Mouse (Mus musculus) hematopoietic stem cell, adult 5-6 weeks (primary cell): ENCODE results near the gene Mtmr12. TPM values are rescaled to one million over a fixed set of nuclear protein-coding genes. Genes with fewer than 3 reads are reported as not detected.
A peak's percentile ranks its signal among the peaks of the same experiment; 100 is the strongest.

Experiments used
- ATAC-seq, 2 experiments: fragments of 125-278 bp in 1 of 2; replicated peaks in 1 of 2; 2 replicates each; pipeline ENCODE4 v1.8.0; 2016 to 2017; ENCODE audit warnings: inconsistent platforms in 2 of 2, mild to moderate bottlenecking in 2 of 2, moderate number of reproducible peaks in 2 of 2, low read depth in 1 of 2, moderate TSS enrichment in 1 of 2; ENCODE audit not compliant: low FRiP score in 2 of 2, poor library complexity in 2 of 2, severe bottlenecking in 2 of 2, insufficient read depth in 1 of 2, low TSS enrichment in 1 of 2
- total RNA-seq: library from RNA; stranded (forward); fragments of 172-1452, 232-1000 nt; gene quantifications from 2 replicates; pipeline ENCODE4 v1.2.3, GENCODE M21; 2017

The Mtmr12 gene
- total RNA-seq, 1 experiment from 2014 or later: 22.9 TPM

GRCm38 (mm10) chr15:12225062-12225461, 20.2 kb downstream of the Mtmr12 start:
- ATAC-seq: peak in 1 of 2 experiments; percentile 38; a peak in 2 of 4 replicates

GRCm38 (mm10) chr15:12226908-12227307, 22.1 kb downstream of the Mtmr12 start:
- ATAC-seq: no peak

- no peak for ATAC-seq
Measured at GRCm38 (mm10) chr15:12227355-12227754, 22.5 kb downstream of the Mtmr12 start.

GRCm38 (mm10) chr15:12229603-12230242, 24.9 kb downstream of the Mtmr12 start:
- no peak for ATAC-seq

GRCm38 (mm10) chr15:12230243-12230935, 25.6 kb downstream of the Mtmr12 start:
- ATAC-seq: peak in 1 of 2 experiments; percentile 48; a peak in 1 of 4 replicates

GRCm38 (mm10) chr15:12231462-12231861, 26.6 kb downstream of the Mtmr12 start:
- no peak for ATAC-seq

- ATAC-seq: no peak
Measured at GRCm38 (mm10) chr15:12232429-12232828, 27.6 kb downstream of the Mtmr12 start.

GRCm38 (mm10) chr15:12233021-12233420, 28.2 kb downstream of the Mtmr12 start:
- ATAC-seq: no peak

- no peak for ATAC-seq
Measured at GRCm38 (mm10) chr15:12235559-12235958, 30.7 kb downstream of the Mtmr12 start.

- no peak for ATAC-seq
Measured at GRCm38 (mm10) chr15:12235983-12236382, 31.2 kb downstream of the Mtmr12 start.

- no peak; a peak in 1 of 4 replicates for ATAC-seq
Measured at GRCm38 (mm10) chr15:12236961-12237360, 32.1 kb downstream of the Mtmr12 start.

GRCm38 (mm10) chr15:12237539-12237938, 32.7 kb downstream of the Mtmr12 start:
- no peak for ATAC-seq

GRCm38 (mm10) chr15:12238337-12238736, 33.5 kb downstream of the Mtmr12 start:
- no peak for ATAC-seq

- ATAC-seq: no peak
Measured at GRCm38 (mm10) chr15:12240705-12241328, 36.0 kb downstream of the Mtmr12 start.

- no peak for ATAC-seq
Measured at GRCm38 (mm10) chr15:12243792-12244191, 39.0 kb downstream of the Mtmr12 start.

GRCm38 (mm10) chr15:12245580-12246359, 40.9 kb downstream of the Mtmr12 start:
- ATAC-seq: peak; percentile 19 to 43; a peak in 2 of 4 replicates

- no peak for ATAC-seq
Measured at GRCm38 (mm10) chr15:12246360-12247158, 41.7 kb downstream of the Mtmr12 start.
